Mouse (Mus musculus) stomach, embryonic 16.5 days (tissue): ENCODE measurements around the gene Myo1e. TPM values are rescaled to one million over a fixed set of nuclear protein-coding genes. Genes with fewer than 3 reads are reported as not detected.
"Not testable (repeated sequence)": the region's sequence is repeated elsewhere in the genome, so short reads cannot be mapped to it uniquely, and the experiment has no call there.

Experiments used
- ATAC-seq: fragments of 200-750 bp; cut with Nextera tagmentation; 2 replicates; pipeline ENCODE4 v1.8.0; 2017; ENCODE audit warnings: moderate number of reproducible peaks, moderate TSS enrichment; ENCODE audit not compliant: insufficient read depth, low FRiP score
- H3K27ac ChIP-seq: fragments of 300-500 bp; sonication (generic); 2 replicates; pipeline ENCODE4 v1.5.1; 2014; ENCODE audit warnings: low read length
- H3K27me3 ChIP-seq: fragments of 300-500 bp; sonication (generic); 2 replicates; pipeline ENCODE4 v1.6.1; 2014; ENCODE audit warnings: low read length, control low read depth, mixed read lengths; ENCODE audit not compliant: control insufficient read depth, insufficient read depth
- H3K36me3 ChIP-seq: fragments of 300-500 bp; sonication (generic); 2 replicates; pipeline ENCODE4 v1.6.1; 2014; ENCODE audit warnings: low read length; ENCODE audit not compliant: control insufficient read depth, insufficient read depth
- H3K4me1 ChIP-seq: fragments of 300-500 bp; sonication (generic); 2 replicates; pipeline ENCODE4 v1.6.1; 2014; ENCODE audit warnings: low read length, control low read depth, mixed read lengths; ENCODE audit not compliant: control insufficient read depth, insufficient read depth
- H3K4me2 ChIP-seq: fragments of 300-500 bp; sonication (generic); 2 replicates; pipeline ENCODE4 v1.6.1; 2014; ENCODE audit warnings: low read depth, low read length, mixed read lengths
- H3K4me3 ChIP-seq: fragments of 300-500 bp; sonication (generic); replicated peaks from 2 replicates; pipeline ENCODE4 v1.5.1; 2014; ENCODE audit warnings: mild to moderate bottlenecking, low read length
- H3K9ac ChIP-seq: fragments of 300-500 bp; sonication (generic); 2 replicates; pipeline ENCODE4 v1.6.1; 2014; ENCODE audit warnings: low read length
- H3K9me3 ChIP-seq: fragments of 300-500 bp; sonication (generic); replicated peaks from 2 replicates; pipeline ENCODE4 v1.6.1; 2016; ENCODE audit warnings: low read length, control low read depth; ENCODE audit not compliant: control insufficient read depth
- WGBS: fragments of 180-500 bp; shearing (Covaris S2); extraction: QIAGEN DNeasy Blood & Tissue Kit; methylation state at CpG from one replicate; pipeline ENCODE4 v1.1.7; 2014; 5-methylcytosine and 5-hydroxymethylcytosine counted together
- polyA plus RNA-seq: library from polyadenylated mRNA; unstranded; fragments of >200 nt; fragmentation: Nextera tagmentation; extraction: Ambion mirVana; gene quantifications from 2 replicates; pipeline ENCODE4 v1.2.1, GENCODE M21; 2015

Myo1e gene
- polyA plus RNA-seq, 1 experiment from 2014 or later, result 34.3 TPM

GRCm38 (mm10) chr9:70256027-70256426, 48.9 kb downstream of the Myo1e start:
- H3K27ac ChIP-seq, result not testable (repeated sequence)
- peaks cover 35% of the 10 kb centered on the region for H3K4me1 ChIP-seq
- WGBS, result 95% methylated on average over 7 of the region's 7 CpGs

GRCm38 (mm10) chr9:70257289-70258101, 50.3 kb downstream of the Myo1e start:
- Histone ChIP-seq H3K27ac (peak overlapping the region; percentile 83), H3K9ac (peak overlapping the region; percentile 24; the same call in 1 of the 2 replicates), H3K9me3 (no peaks in the 10 kb centered on the region), H3K27me3 (no peaks in the 10 kb centered on the region), H3K4me2 (no peak overlapping the region), H3K36me3 (no peaks in the 10 kb centered on the region), H3K4me1 (peaks cover 39% of the 10 kb centered on the region), H3K4me3 (no peak overlapping the region)
- peak; percentile 38; the same call in 1 of the 2 replicates for ATAC-seq
- WGBS, result 24% methylated on average over 13 of the region's 13 CpGs

More at GRCm38 (mm10) chr9:70256027-70256426, 48.9 kb downstream of the Myo1e start:
- H3K9me3 ChIP-seq, H3K27me3 ChIP-seq, ATAC-seq, H3K4me2 ChIP-seq, H3K9ac ChIP-seq, H3K36me3 ChIP-seq, H3K4me3 ChIP-seq: not testable (repeated sequence)

GRCm38 (mm10) chr9:70260324-70260841, 53.2 kb downstream of the Myo1e start:
- H3K4me3 ChIP-seq, result no peak overlapping the region
- no peaks in the 10 kb centered on the region for H3K36me3 ChIP-seq
- no peaks in the 10 kb centered on the region for H3K27me3 ChIP-seq
- H3K9me3 ChIP-seq, result no peaks in the 10 kb centered on the region
- 51% methylated on average over 9 of the region's 9 CpGs for WGBS
- ATAC-seq, result peak; percentile 42; the same call in 1 of the 2 replicates
- H3K27ac ChIP-seq, result peak overlapping the region; percentile 71
- H3K9ac ChIP-seq, result no peak overlapping the region
- H3K4me1 ChIP-seq, result peaks cover 46% of the 10 kb centered on the region
- no peak overlapping the region; the same call in 1 of the 2 replicates for H3K4me2 ChIP-seq

- H3K27ac ChIP-seq, result peak overlapping the region; percentile 3; the same call in 1 of the 2 replicates
- H3K27me3 ChIP-seq, result no peaks in the 10 kb centered on the region
- no peak for ATAC-seq
Measured at GRCm38 (mm10) chr9:70261646-70262045, 54.5 kb downstream of the Myo1e start.

GRCm38 (mm10) chr9:70263134-70263533, 56.0 kb downstream of the Myo1e start:
- Histone ChIP-seq H3K27ac (no peak overlapping the region), H3K9ac (0 out of 2 replicates have a peak overlapping the region, but pooled peaks have one; percentile 19), H3K4me3 (no peak overlapping the region), H3K4me2 (no peak overlapping the region), H3K9me3 (no peaks in the 10 kb centered on the region), H3K36me3 (no peaks in the 10 kb centered on the region), H3K27me3 (no peaks in the 10 kb centered on the region), H3K4me1 (peaks cover 35% of the 10 kb centered on the region)
- 64% methylated on average over 8 of the region's 8 CpGs for WGBS
- no peak for ATAC-seq

More at GRCm38 (mm10) chr9:70261646-70262045, 54.5 kb downstream of the Myo1e start:
- Histone ChIP-seq H3K4me1 (peaks cover 46% of the 10 kb centered on the region), H3K9me3 (no peaks in the 10 kb centered on the region), H3K4me3 (no peak overlapping the region), H3K9ac (no peak overlapping the region), H3K36me3 (no peaks in the 10 kb centered on the region), H3K4me2 (no peak overlapping the region)
- WGBS, result 71% methylated on average over 5 of the region's 5 CpGs

GRCm38 (mm10) chr9:70263735-70264134, 56.6 kb downstream of the Myo1e start:
- H3K27ac ChIP-seq, result no peak overlapping the region
- H3K27me3 ChIP-seq, result no peaks in the 10 kb centered on the region
- no peak overlapping the region for H3K9ac ChIP-seq
- no peak overlapping the region for H3K4me2 ChIP-seq
- 50% methylated on average over 7 of the region's 7 CpGs for WGBS
- ATAC-seq, result no peak
- H3K9me3 ChIP-seq, result no peaks in the 10 kb centered on the region
- no peak overlapping the region for H3K4me3 ChIP-seq
- H3K4me1 ChIP-seq, result peaks cover 31% of the 10 kb centered on the region
- no peaks in the 10 kb centered on the region for H3K36me3 ChIP-seq

GRCm38 (mm10) chr9:70265513-70265912, 58.4 kb downstream of the Myo1e start:
- ATAC-seq, result no peak
- H3K4me3 ChIP-seq, result no peak overlapping the region
- no peak overlapping the region for H3K4me2 ChIP-seq
- H3K27me3 ChIP-seq, result no peaks in the 10 kb centered on the region
- 85% methylated on average over 5 of the region's 5 CpGs for WGBS
- H3K4me1 ChIP-seq, result peaks cover 13% of the 10 kb centered on the region
- H3K27ac ChIP-seq, result no peak overlapping the region
- H3K9me3 ChIP-seq, result no peaks in the 10 kb centered on the region
- H3K36me3 ChIP-seq, result no peaks in the 10 kb centered on the region
- H3K9ac ChIP-seq, result no peak overlapping the region

GRCm38 (mm10) chr9:70266186-70266585, 59.0 kb downstream of the Myo1e start:
- H3K9ac ChIP-seq, result no peak overlapping the region
- H3K36me3 ChIP-seq, result no peaks in the 10 kb centered on the region
- no peaks in the 10 kb centered on the region for H3K9me3 ChIP-seq
- no peak overlapping the region for H3K4me3 ChIP-seq
- H3K4me1 ChIP-seq, result peaks cover 18% of the 10 kb centered on the region
- no peak overlapping the region for H3K27ac ChIP-seq
- no peak for ATAC-seq
- WGBS, result 88% methylated on average over 2 of the region's 2 CpGs
- no peak overlapping the region for H3K4me2 ChIP-seq
- no peaks in the 10 kb centered on the region for H3K27me3 ChIP-seq

GRCm38 (mm10) chr9:70267108-70267507, 60.0 kb downstream of the Myo1e start:
- H3K36me3 ChIP-seq, result no peaks in the 10 kb centered on the region
- H3K4me3 ChIP-seq, result no peak overlapping the region
- no peaks in the 10 kb centered on the region for H3K27me3 ChIP-seq
- no peak overlapping the region for H3K9ac ChIP-seq
- peaks cover 12% of the 10 kb centered on the region for H3K4me1 ChIP-seq
- H3K9me3 ChIP-seq, result no peaks in the 10 kb centered on the region
- ATAC-seq, result no peak
- 72% methylated on average over 5 of the region's 5 CpGs for whole genome bisulfite sequencing
- no peak overlapping the region for H3K4me2 ChIP-seq
- no peak overlapping the region for H3K27ac ChIP-seq
